Mouse (Mus musculus): ENCODE measurements around the gene Nos3. TPM values are rescaled to one million over a fixed set of nuclear protein-coding genes. Genes with fewer than 3 reads are reported as not detected.

The Nos3 gene
- total RNA-seq, 2 experiments from 2014 or later = 24.1 to 28.1 TPM

GRCm38 (mm10) chr5:24366426-24366825, 1.8 kb downstream of the Nos3 start:
- DNase-seq (ENCODE audit: low spot score) = no peak
- intact Hi-C loops (cut with DNase I) = no loop called here

DNA sequence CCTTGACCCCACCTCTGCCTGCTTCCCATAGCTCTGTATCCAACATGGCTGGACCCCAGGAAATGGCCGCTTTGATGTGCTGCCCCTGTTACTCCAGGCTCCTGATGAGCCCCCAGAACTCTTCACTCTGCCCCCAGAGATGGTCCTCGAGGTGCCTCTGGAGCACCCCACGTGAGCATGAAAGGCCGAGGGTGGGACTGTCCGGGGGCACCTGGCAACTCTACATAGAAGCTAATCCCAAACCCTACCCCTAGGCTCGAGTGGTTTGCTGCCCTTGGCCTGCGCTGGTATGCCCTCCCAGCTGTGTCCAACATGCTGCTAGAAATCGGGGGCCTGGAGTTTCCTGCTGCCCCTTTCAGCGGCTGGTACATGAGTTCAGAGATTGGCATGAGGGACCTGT, 5.2 kb downstream of the Nos3 start:
- intact Hi-C loops (cut with DNase I) = no loop called here
- no peak for DNase-seq (ENCODE audit: low spot score)

- intact Hi-C loops (cut with DNase I) = no loop called here
- DNase-seq (ENCODE audit: low spot score) = no peak
Measured at GRCm38 (mm10) chr5:24373807-24374206, 9.2 kb downstream of the Nos3 start.

- intact Hi-C loops (cut with DNase I) = no loop called here
- DNase-seq (ENCODE audit: low spot score) = no peak
Measured at GRCm38 (mm10) chr5:24374216-24374615, 9.6 kb downstream of the Nos3 start.

GRCm38 (mm10) chr5:24374666-24375328, 10.2 kb downstream of the Nos3 start:
- intact Hi-C loops (cut with DNase I) = no loop called here
- DNase-seq (ENCODE audit: low spot score) = no peak

DNA sequence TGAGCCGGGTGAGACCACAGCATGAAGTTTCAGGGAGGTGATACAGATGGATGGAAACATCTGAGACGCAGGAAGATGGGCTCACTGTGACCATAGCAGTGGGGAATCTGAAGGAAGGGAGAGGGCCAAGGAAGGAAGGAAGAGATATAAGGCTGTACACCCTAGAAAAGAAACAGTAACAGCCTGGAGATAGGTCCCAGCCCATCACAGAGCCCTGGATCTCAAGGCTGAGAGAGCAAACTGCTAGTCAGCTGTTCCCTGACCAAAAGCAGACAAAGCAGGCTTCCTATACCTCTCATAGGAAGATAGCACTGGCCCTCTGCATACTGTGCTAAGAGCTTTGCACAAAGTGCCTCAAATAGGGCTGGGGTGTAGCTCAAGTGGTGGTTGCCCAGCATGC, 14.1 kb downstream of the Nos3 start:
- intact Hi-C loops (cut with DNase I) = no loop called here
- DNase-seq (ENCODE audit: low spot score) = no peak

- intact Hi-C loops (cut with DNase I) = no loop called here
- DNase-seq (ENCODE audit: low spot score) = no peak
Measured at GRCm38 (mm10) chr5:24379501-24379900, 14.9 kb downstream of the Nos3 start.

DNA sequence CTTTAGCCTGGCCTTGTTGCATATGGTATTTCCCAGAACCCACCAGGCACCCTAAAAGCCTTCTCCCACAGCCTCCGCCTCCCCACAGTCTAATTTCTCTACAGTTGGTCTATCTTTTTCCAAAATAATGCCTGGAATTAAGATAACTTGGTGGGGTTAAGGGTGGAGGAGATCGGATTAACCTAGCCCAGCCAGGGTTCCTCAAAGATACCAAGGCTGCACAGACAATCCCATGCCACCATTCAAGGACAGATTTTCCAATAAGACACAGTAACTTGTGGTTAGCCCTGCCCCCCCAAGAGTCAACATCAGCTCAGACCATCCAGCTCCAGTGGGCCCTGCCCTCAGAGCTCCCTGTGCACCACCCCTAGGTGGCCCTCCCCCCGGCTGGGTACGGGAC, 15.9 kb downstream of the Nos3 start:
- DNase-seq (ENCODE audit: low spot score) = no peak
- intact Hi-C loops (cut with DNase I) = no loop called here

- DNase-seq (ENCODE audit: low spot score) = no peak
- intact Hi-C loops (cut with DNase I) = no loop called here
Measured at GRCm38 (mm10) chr5:24381486-24381885, 16.9 kb downstream of the Nos3 start.

- no peak for DNase-seq (ENCODE audit: low spot score)
- intact Hi-C loops (cut with DNase I) = no loop called here
Measured at GRCm38 (mm10) chr5:24381988-24382387, 17.4 kb downstream of the Nos3 start.

DNA sequence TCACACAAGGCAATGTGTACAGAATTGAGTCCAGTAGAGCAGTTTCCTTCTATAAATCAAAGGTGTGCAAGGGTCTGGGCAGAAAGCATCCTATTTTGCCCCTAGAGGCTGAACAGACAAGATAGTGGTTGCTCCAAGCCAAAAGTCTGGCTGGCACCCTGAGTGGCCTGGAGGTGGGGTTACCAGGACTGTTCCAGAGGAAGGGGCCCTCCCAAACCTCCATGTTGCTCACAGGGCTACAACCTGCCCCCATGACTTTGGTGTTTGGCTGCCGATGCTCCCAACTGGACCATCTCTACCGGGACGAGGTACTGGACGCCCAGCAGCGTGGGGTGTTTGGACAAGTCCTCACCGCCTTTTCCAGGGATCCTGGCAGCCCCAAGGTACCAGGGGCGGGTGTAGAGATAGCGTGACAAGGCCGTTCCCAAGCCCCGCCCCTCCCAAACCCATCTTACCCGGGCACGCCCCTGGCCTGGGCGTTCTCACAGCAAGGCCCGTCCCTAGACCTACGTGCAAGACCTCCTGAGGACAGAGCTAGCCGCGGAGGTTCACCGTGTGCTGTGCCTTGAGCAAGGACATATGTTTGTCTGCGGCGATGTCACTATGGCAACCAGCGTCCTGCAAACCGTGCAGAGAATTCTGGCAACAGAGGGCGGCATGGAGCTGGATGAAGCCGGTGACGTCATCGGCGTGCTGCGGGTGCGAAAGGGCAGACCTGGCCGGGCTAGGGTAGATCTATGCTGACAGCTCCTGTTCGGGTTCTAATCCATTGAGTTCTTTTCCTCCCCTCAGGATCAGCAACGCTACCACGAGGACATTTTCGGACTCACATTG, 18.6 kb downstream of the Nos3 start:
- DNase-seq (ENCODE audit: low spot score) = peak; percentile 79
- intact Hi-C loops (cut with DNase I) = no loop called here

- intact Hi-C loops (cut with DNase I) = loop anchor here (1.0 kb wide), 1 partner anchor 19 kb away; no protein-coding TSS in a partner anchor
- DNase-seq (ENCODE audit: low spot score) = peak; percentile 75
Measured at GRCm38 (mm10) chr5:24384407-24384806, 19.8 kb downstream of the Nos3 start.

DNA sequence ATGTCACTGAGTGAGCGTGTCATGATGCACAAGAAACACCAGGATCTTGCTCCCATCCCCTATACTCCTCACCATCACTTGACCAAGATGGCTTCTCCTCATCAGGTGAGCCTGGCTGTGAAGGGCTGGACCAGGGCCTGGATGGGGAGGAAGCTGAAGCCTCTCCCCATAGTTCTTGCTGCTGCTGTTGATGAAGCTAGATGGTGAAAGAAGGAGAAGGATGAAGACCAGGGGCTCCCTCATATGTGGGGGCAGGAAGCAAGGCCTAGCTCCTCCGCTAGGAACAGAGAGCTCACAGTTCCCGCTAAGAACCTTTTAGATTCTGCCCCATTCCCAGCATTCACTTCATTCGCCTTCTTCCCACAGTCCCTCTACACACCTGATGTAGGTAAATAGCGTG, 20.8 kb downstream of the Nos3 start:
- intact Hi-C loops (cut with DNase I) = no loop called here
- no peak for DNase-seq (ENCODE audit: low spot score)

DNA sequence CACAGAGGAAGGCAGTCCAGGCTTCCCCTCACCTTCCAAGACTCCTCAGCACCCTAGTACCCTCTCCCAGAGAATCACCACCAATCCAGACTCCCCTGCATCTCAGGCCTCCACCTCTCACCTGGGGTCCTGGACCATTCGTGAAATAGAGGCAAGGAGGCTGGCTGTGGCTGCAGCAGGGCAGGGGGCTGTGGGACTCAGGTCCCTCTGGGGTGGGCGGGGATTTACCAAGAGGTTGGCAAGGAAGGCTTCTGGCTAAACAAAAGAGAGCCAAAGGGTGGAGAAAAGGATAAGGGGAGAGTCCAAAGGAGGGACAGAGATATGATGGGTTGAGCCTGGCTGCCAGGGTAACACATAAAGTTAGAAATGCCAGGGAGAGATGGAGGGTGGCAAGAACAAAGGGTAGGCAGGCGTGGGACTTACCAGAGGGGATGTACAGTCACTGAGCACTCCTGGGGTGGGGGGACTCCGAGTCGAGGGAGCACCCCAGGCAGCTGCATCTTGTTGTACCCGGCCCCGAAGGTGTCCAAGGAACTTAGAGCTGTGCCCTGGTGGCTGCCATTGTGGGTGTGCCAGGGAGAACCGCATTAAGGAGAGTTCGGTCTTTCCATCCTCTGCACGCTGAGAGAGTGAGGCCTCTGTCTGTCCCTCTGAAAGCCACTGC, 21.4 kb downstream of the Nos3 start:
- DNase-seq (ENCODE audit: low spot score) = no peak
- intact Hi-C loops (cut with DNase I) = no loop called here

DNA sequence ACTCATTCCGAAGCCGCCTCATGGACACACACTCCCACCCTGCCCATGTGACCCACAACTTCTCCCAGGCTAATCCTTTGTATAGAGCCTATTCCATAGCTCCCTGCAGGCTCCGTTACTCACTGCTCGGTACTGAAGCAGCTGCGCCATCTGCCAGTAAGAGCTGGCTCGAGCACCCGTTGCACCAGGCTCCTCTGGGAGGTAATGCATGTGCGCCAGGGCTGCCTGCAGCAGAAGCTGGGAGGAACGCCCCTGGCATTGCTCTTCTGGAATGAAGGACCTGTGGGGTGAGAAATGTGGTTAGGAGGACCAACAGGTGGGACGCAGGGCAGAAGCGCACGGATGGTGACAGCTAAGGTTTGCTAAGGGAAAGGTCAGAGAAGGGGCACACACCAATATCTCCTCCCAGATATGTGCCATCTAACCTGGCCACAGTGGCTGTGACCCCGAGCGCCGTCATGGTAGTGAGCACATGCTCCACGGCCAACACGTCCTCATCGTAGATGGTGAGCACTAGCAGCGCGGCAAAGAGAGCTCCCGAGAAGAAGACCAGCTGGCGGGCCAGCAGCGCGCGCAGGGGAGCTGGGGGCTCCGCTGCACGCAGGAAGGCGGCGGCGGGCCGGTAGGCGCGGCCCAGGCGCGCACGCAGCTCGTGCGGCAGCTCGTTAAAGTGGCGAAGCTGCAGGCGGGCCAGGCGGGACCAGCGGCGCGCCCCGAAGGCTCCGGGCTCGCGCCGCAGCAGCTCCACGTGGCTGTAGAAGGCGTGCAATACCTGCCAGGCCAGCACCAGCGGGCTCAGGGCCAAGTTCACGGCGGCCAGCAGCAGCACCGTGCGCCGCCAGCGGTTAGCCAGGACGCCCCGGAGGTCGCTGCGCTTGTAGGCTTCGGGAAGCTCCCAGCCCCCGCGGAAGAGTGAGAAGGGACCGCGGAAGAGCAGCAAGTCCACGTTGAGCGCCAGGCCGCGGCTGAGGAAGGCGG, 22.9 kb downstream of the Nos3 start:
- peak; percentile 35 for DNase-seq (ENCODE audit: low spot score)
- intact Hi-C loops (cut with DNase I) = no loop called here

- intact Hi-C loops (cut with DNase I) = no loop called here
- no peak for DNase-seq (ENCODE audit: low spot score)
Measured at GRCm38 (mm10) chr5:24388246-24388915, 23.8 kb downstream of the Nos3 start.

DNA sequence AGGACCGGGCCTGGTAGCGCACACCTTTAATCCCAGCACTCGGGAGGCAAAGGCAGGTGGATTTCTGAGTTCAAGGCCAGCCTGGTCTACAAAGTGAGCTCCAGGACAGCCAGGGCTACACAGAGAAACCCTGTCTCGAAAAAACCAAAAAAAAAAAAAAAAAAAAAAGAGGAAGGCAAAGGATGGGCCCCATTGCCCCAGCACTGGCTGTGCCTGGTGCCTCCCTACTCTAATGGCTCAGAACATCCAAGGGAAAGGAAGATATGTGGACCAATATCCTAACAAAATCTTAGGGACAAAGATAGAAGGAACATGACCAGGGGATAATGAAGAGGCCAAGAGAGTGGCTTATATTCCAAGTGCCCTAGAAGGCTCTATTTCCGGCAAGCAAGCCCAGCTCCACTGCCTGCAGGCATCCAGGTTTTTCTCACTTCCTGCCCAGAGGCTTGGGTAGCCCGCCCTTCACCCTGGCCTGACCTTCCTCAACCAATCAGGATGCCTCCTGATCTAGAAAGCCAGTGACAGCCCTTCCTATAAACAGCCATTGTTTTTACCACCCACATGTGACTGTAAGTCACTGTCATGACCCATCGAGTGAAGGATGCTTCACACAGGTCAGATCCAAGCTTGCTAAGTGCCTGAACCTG, 24.5 kb downstream of the Nos3 start:
- intact Hi-C loops (cut with DNase I) = no loop called here
- DNase-seq (ENCODE audit: low spot score) = no peak

DNA sequence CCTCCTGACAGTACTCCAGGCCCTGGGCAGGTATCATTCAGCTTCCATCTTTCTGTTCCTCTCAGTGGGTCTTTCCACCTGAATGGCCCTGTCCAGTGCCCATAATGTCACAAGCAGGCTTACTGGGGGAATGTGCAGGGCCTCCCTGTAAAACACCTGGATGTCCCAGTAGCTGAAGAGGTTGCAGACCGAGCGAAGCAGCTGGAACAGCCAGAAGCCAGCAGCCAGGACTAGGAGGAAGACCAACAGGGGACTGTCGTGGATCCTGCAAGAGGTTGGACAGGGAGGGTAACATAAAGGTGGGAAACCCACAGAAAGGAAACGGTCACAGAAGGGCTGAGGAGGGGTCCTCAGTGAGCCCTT, 25.0 kb downstream of the Nos3 start:
- DNase-seq (ENCODE audit: low spot score) = no peak
- intact Hi-C loops (cut with DNase I) = no loop called here

- no peak for DNase-seq (ENCODE audit: low spot score)
- intact Hi-C loops (cut with DNase I) = loop anchor here (2.0 kb wide), 2 partner anchors 31 to 55 kb away; no protein-coding TSS in a partner anchor
Measured at GRCm38 (mm10) chr5:24391864-24392263, 27.3 kb downstream of the Nos3 start, which contains the start of gene Atg9b. Gene Atg9b (minus strand): TSS chr5:24392143.
